Mouse (Mus musculus) forebrain, embryonic 15.5 days (tissue): Measurements from ENCODE around the gene 2610001J05Rik. TPM values are rescaled to one million over a fixed set of nuclear protein-coding genes. Genes with fewer than 3 reads are reported as not detected.

Source experiments
- ATAC-seq: fragments of 200-750 bp; cut with Nextera tagmentation; replicated peaks from 2 replicates; pipeline ENCODE4 v1.8.0; 2017; ENCODE audit warnings: mild to moderate bottlenecking, moderate TSS enrichment, moderate library complexity
- H3K27ac ChIP-seq: fragments of 300-500 bp; sonication (generic); replicated peaks from 2 replicates; pipeline ENCODE4 v1.5.1; 2015; ENCODE audit warnings: mild to moderate bottlenecking, inconsistent platforms
- H3K27me3 ChIP-seq: fragments of 300-500 bp; sonication (generic); 2 replicates; pipeline ENCODE4 v1.6.1; 2015; ENCODE audit warnings: inconsistent platforms
- H3K36me3 ChIP-seq: fragments of 300-500 bp; sonication (generic); 2 replicates; pipeline ENCODE4 v1.6.1; 2015; ENCODE audit warnings: mild to moderate bottlenecking, inconsistent platforms
- H3K4me1 ChIP-seq: fragments of 300-500 bp; sonication (generic); 2 replicates; pipeline ENCODE4 v1.6.1; 2015; ENCODE audit warnings: inconsistent platforms
- H3K4me2 ChIP-seq: fragments of 300-500 bp; sonication (generic); replicated peaks from 2 replicates; pipeline ENCODE4 v1.6.1; 2015; ENCODE audit warnings: mild to moderate bottlenecking, inconsistent platforms
- H3K4me3 ChIP-seq: fragments of 300-500 bp; sonication (generic); 2 replicates; pipeline ENCODE4 v1.5.1; 2015; ENCODE audit warnings: mild to moderate bottlenecking, inconsistent platforms
- H3K9ac ChIP-seq: fragments of 300-500 bp; sonication (generic); replicated peaks from 2 replicates; pipeline ENCODE4 v1.6.1; 2015; ENCODE audit warnings: mild to moderate bottlenecking, inconsistent platforms
- H3K9me3 ChIP-seq: fragments of 300-500 bp; sonication (generic); 2 replicates; pipeline ENCODE4 v1.6.1; 2016; ENCODE audit warnings: inconsistent platforms
- WGBS: fragments of 180-500 bp; shearing (Covaris S2); methylation state at CpG from one replicate; pipeline ENCODE4 v1.1.7; 2015; ENCODE audit warnings: mixed read lengths; 5-methylcytosine and 5-hydroxymethylcytosine counted together
- polyA plus RNA-seq: library from polyadenylated mRNA; unstranded; fragments of >200 nt; fragmentation: Nextera tagmentation; extraction: Ambion mirVana; gene quantifications from 2 replicates; pipeline ENCODE4 v1.2.1, GENCODE M21; 2015

The 2610001J05Rik gene
- polyA plus RNA-seq: 96.6 and 97.6 TPM in 2 replicates

GRCm38 (mm10) chr6:13870919-13871624 lies at the start of gene 2610001J05Rik:
2610001J05Rik (minus strand) TSS chr6:13871518.
- Histone ChIP-seq H3K9ac (peak within 1 kb of the TSS; percentile 62), H3K27ac (peak within 1 kb of the TSS; percentile 79), H3K36me3 (no peaks in the 10 kb centered on the region), H3K4me2 (peak within 1 kb of the TSS; percentile 51), H3K4me3 (peak within 1 kb of the TSS; percentile 63), H3K9me3 (no peaks in the 10 kb centered on the region), H3K27me3 (no peaks in the 10 kb centered on the region), H3K4me1 (peaks cover 20% of the 10 kb centered on the region)
- ATAC-seq: peak; percentile 100
- WGBS: under 1% methylated on average over 19 of the region's 19 CpGs

GRCm38 (mm10) chr6:13909762-13910537 lies 38.6 kb upstream of the 2610001J05Rik start:
- Histone ChIP-seq H3K4me3 (no peak overlapping the region), H3K4me2 (no peak overlapping the region), H3K9me3 (no peaks in the 10 kb centered on the region), H3K9ac (no peak overlapping the region), H3K4me1 (no peaks in the 10 kb centered on the region), H3K36me3 (no peaks in the 10 kb centered on the region), H3K27ac (no peak overlapping the region), H3K27me3 (no peaks in the 10 kb centered on the region)
- WGBS: 94% methylated on average over 10 of the region's 10 CpGs
- ATAC-seq: no peak

- Histone ChIP-seq H3K4me3 (no peak overlapping the region), H3K4me2 (no peak overlapping the region), H3K9me3 (no peaks in the 10 kb centered on the region), H3K4me1 (no peaks in the 10 kb centered on the region), H3K27ac (no peak overlapping the region), H3K36me3 (no peaks in the 10 kb centered on the region), H3K27me3 (no peaks in the 10 kb centered on the region), H3K9ac (no peak overlapping the region)
- WGBS: 74% methylated on average over 5 of the region's 5 CpGs
- no peak for ATAC-seq
Observed at GRCm38 (mm10) chr6:13902941-13903627, 31.8 kb upstream of the 2610001J05Rik start.

GRCm38 (mm10) chr6:13884877-13885592 lies 13.7 kb upstream of the 2610001J05Rik start:
- no peak overlapping the region for H3K4me2 ChIP-seq
- no peaks in the 10 kb centered on the region for H3K9me3 ChIP-seq
- no peak overlapping the region for H3K27ac ChIP-seq
- no peaks in the 10 kb centered on the region for H3K4me1 ChIP-seq
- H3K36me3 ChIP-seq: no peaks in the 10 kb centered on the region
- H3K4me3 ChIP-seq: no peak overlapping the region
- no peak overlapping the region for H3K9ac ChIP-seq
- 87% methylated on average over 3 of the region's 3 CpGs for WGBS
- H3K27me3 ChIP-seq: no peaks in the 10 kb centered on the region
- ATAC-seq: no peak

- ATAC-seq: no peak
- H3K36me3 ChIP-seq: no peaks in the 10 kb centered on the region
- no peaks in the 10 kb centered on the region for H3K4me1 ChIP-seq
Observed at GRCm38 (mm10) chr6:13882919-13883318, 11.6 kb upstream of the 2610001J05Rik start.

GRCm38 (mm10) chr6:13873959-13874358 lies 2.6 kb upstream of the 2610001J05Rik start:
- H3K27me3 ChIP-seq: no peaks in the 10 kb centered on the region
- H3K9me3 ChIP-seq: no peaks in the 10 kb centered on the region
- ATAC-seq: no peak
- peaks cover 20% of the 10 kb centered on the region for H3K4me1 ChIP-seq
- H3K4me3 ChIP-seq: no peak overlapping the region
- H3K4me2 ChIP-seq: no peak overlapping the region
- H3K36me3 ChIP-seq: no peaks in the 10 kb centered on the region
- no peak overlapping the region for H3K9ac ChIP-seq
- WGBS: 91% methylated on average over 2 of the region's 2 CpGs
- no peak overlapping the region for H3K27ac ChIP-seq

More at GRCm38 (mm10) chr6:13882919-13883318, 11.6 kb upstream of the 2610001J05Rik start:
- no peaks in the 10 kb centered on the region for H3K9me3 ChIP-seq
- H3K4me3 ChIP-seq: no peak overlapping the region
- no peak overlapping the region for H3K27ac ChIP-seq
- no peak overlapping the region for H3K4me2 ChIP-seq
- H3K27me3 ChIP-seq: no peaks in the 10 kb centered on the region
- H3K9ac ChIP-seq: no peak overlapping the region

DNA sequence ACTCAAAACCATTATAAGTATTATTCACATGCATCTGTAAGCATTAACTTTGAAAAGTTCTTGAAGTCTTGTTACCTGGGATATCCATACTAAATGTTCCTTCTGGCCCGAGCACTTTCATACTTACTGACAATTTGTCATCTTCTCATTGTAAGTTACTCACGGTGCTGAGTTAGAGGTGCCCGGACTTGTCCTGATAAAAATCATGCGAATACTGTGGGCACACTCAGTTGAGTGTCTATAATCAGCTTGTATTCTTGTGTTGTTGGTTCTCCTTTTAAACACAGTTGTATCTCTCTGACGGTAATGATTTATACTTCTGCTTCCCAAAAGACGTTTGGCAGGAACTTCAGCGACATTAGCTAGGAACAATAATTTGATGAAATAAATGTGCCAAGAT lies 758 bp upstream of the 2610001J05Rik start:
- Histone ChIP-seq H3K9ac (no peak overlapping the region), H3K36me3 (no peaks in the 10 kb centered on the region), H3K9me3 (no peaks in the 10 kb centered on the region), H3K27me3 (no peaks in the 10 kb centered on the region), H3K4me2 (peak overlapping the region; percentile 51), H3K4me1 (peaks cover 20% of the 10 kb centered on the region), H3K4me3 (no peak overlapping the region), H3K27ac (no peak overlapping the region; the same call in 1 of the 2 replicates)
- WGBS: 64% methylated on average over 7 of the region's 7 CpGs
- ATAC-seq: no peak

- peak overlapping the region; percentile 63 for H3K4me3 ChIP-seq
- H3K4me1 ChIP-seq: peaks cover 20% of the 10 kb centered on the region
- H3K27ac ChIP-seq: peak overlapping the region; percentile 79
- H3K4me2 ChIP-seq: peak overlapping the region; percentile 51
- no peaks in the 10 kb centered on the region for H3K27me3 ChIP-seq
- no peaks in the 10 kb centered on the region for H3K9me3 ChIP-seq
- WGBS: 1% methylated on average over 7 of the region's 7 CpGs
- H3K36me3 ChIP-seq: no peaks in the 10 kb centered on the region
- peak overlapping the region; percentile 62 for H3K9ac ChIP-seq
- ATAC-seq: peak; percentile 86
Observed at GRCm38 (mm10) chr6:13871625-13871958, 274 bp upstream of the 2610001J05Rik start.

GRCm38 (mm10) chr6:13870289-13870741 lies 1.0 kb downstream of the 2610001J05Rik start:
- H3K27ac ChIP-seq: no peak overlapping the region; the same call in 1 of the 2 replicates
- H3K36me3 ChIP-seq: no peaks in the 10 kb centered on the region
- H3K4me2 ChIP-seq: peak overlapping the region; percentile 51
- H3K4me1 ChIP-seq: peaks cover 20% of the 10 kb centered on the region
- no peaks in the 10 kb centered on the region for H3K27me3 ChIP-seq
- H3K9me3 ChIP-seq: no peaks in the 10 kb centered on the region
- H3K9ac ChIP-seq: peak overlapping the region; percentile 43
- WGBS: 18% methylated on average over 12 of the region's 12 CpGs
- ATAC-seq: no peak
- H3K4me3 ChIP-seq: peak overlapping the region; percentile 63

GRCm38 (mm10) chr6:13860596-13860995 lies 10.7 kb downstream of the 2610001J05Rik start:
- H3K27ac ChIP-seq: no peak overlapping the region
- 86% methylated on average over 1 of the region's 1 CpGs for WGBS
- no peaks in the 10 kb centered on the region for H3K4me1 ChIP-seq
- H3K4me3 ChIP-seq: no peak overlapping the region
- no peaks in the 10 kb centered on the region for H3K27me3 ChIP-seq
- no peaks in the 10 kb centered on the region for H3K36me3 ChIP-seq
- H3K9me3 ChIP-seq: no peaks in the 10 kb centered on the region
- ATAC-seq: no peak
- H3K9ac ChIP-seq: no peak overlapping the region
- no peak overlapping the region for H3K4me2 ChIP-seq

GRCm38 (mm10) chr6:13859877-13860585 lies 11.3 kb downstream of the 2610001J05Rik start:
- no peaks in the 10 kb centered on the region for H3K9me3 ChIP-seq
- H3K9ac ChIP-seq: no peak overlapping the region
- no peak for ATAC-seq
- no peak overlapping the region for H3K4me2 ChIP-seq
- no peaks in the 10 kb centered on the region for H3K27me3 ChIP-seq
- no peak overlapping the region for H3K4me3 ChIP-seq
- 89% methylated on average over 6 of the region's 6 CpGs for WGBS
- H3K27ac ChIP-seq: no peak overlapping the region
- H3K4me1 ChIP-seq: no peaks in the 10 kb centered on the region
- no peaks in the 10 kb centered on the region for H3K36me3 ChIP-seq
